Mouse (Mus musculus) lung, postnatal 0 days (tissue): ENCODE measurements at regions not wholly inside any gene's neighbourhood (a gene's known extent, or its start where the extent isn't known, plus 50 kb on each side); places are given as distances from the start of the nearest gene placed in this dataset.

Experiments
- ATAC-seq: fragments of 200-750 bp; cut with Nextera tagmentation; 2 replicates; pipeline ENCODE4 v1.8.0; 2017; ENCODE audit warnings: moderate library complexity
- DNase-seq: peaks from one replicate; pipeline ENCODE4 v3.0.0-alpha.2; 2016; ENCODE audit warnings: low spot score
- H3K27ac ChIP-seq: fragments of 300-500 bp; sonication (generic); 2 replicates; pipeline ENCODE4 v1.5.1; 2014; ENCODE audit warnings: antibody characterized with exemption, mild to moderate bottlenecking, low read length, mixed read lengths
- H3K27me3 ChIP-seq: fragments of 300-500 bp; sonication (generic); replicated peaks from 2 replicates; pipeline ENCODE4 v1.6.1; 2014; ENCODE audit warnings: low read length, mixed read lengths; ENCODE audit not compliant: insufficient read depth
- H3K36me3 ChIP-seq: fragments of 300-500 bp; sonication (generic); 2 replicates; pipeline ENCODE4 v1.6.1; 2014; ENCODE audit warnings: low read length, mixed read lengths; ENCODE audit not compliant: insufficient read depth
- H3K4me1 ChIP-seq: fragments of 300-500 bp; sonication (generic); 2 replicates; pipeline ENCODE4 v1.6.1; 2014; ENCODE audit warnings: antibody characterized with exemption, low read depth, low read length, mixed read lengths; ENCODE audit not compliant: insufficient read depth
- H3K4me2 ChIP-seq: fragments of 300-500 bp; sonication (generic); replicated peaks from 2 replicates; pipeline ENCODE4 v1.6.1; 2014; ENCODE audit warnings: low read depth, mild to moderate bottlenecking, low read length, moderate library complexity, mixed read lengths
- H3K4me3 ChIP-seq: fragments of 300-500 bp; sonication (generic); 2 replicates; pipeline ENCODE4 v1.5.1; 2014; ENCODE audit warnings: low read depth, low read length
- H3K9ac ChIP-seq: fragments of 300-500 bp; sonication (generic); replicated peaks from 2 replicates; pipeline ENCODE4 v1.6.1; 2014; ENCODE audit warnings: low read depth, mild to moderate bottlenecking
- H3K9me3 ChIP-seq: fragments of 300-500 bp; sonication (generic); 2 replicates; pipeline ENCODE4 v1.6.1; 2016; ENCODE audit warnings: low read length, mixed read lengths
- CTCF ChIP-seq: IDR thresholded peaks from 2 replicates; pipeline ENCODE4 v1.5.1; 2016; ENCODE audit warnings: antibody characterized with exemption, mild to moderate bottlenecking
- EP300 ChIP-seq: IDR thresholded peaks from 2 replicates; pipeline ENCODE4 v1.6.1; 2016; ENCODE audit warnings: antibody characterized with exemption, mild to moderate bottlenecking, control low read depth
- WGBS: fragments of 180-500 bp; shearing (Covaris S2); extraction: QIAGEN DNeasy Blood & Tissue Kit; methylation state at CpG from one replicate; pipeline ENCODE4 v1.1.7; 2014; 5-methylcytosine and 5-hydroxymethylcytosine counted together

DNA sequence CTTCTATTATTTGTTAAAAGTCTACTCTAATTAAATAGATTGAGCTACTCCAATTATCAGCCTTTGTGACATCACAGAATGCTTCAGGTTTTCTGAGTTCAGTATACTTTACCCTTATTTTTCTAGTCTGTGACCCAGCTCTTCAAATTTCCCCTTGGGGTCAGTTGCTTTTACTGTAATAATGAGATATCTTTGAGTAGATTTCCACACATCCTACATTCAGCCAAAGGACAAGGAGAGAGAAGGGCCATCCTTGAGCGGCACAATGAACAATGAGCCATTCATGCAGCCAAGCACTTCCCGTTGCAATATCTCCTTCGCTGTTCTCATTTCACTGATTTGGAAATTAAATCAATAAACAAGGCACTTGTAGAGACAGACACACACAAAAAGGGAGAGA lies 113.6 kb downstream of the Avpr1a start:
- DNase-seq: no peak
- no peak overlapping the region for H3K9ac ChIP-seq
- H3K36me3 ChIP-seq: no peaks in the 10 kb centered on the region
- H3K27ac ChIP-seq: no peak overlapping the region
- H3K4me2 ChIP-seq: no peak overlapping the region
- no peaks in the 10 kb centered on the region for H3K9me3 ChIP-seq
- TF ChIP-seq CTCF: no peak
- no peak for TF ChIP-seq EP300
- ATAC-seq: no peak
- H3K4me3 ChIP-seq: no peak overlapping the region
- WGBS: 31% methylated on average over 3 of the region's 3 CpGs
- H3K27me3 ChIP-seq: no peaks in the 10 kb centered on the region
- no peaks in the 10 kb centered on the region for H3K4me1 ChIP-seq

DNA sequence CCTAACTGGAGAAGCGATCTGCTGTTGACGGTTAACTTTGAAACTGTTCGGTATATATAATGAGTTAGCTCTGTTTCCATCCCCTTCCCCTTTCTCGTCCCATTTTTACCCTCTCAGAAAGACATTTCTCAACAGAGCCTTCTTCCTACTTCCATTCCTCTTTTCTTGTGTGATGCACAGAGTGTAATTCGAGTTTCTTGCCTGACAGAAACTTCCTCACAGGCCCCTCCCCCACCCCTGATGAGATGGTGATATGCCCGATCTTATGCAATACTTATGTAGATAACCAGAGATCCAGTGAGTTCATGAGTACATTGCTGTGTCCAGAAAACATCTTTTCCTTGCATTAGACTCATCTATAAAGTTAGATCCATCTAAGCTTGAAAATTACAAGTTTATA lies 114.2 kb downstream of the Avpr1a start:
- no peak for ATAC-seq
- H3K4me2 ChIP-seq: no peak overlapping the region
- WGBS: 60% methylated on average over 6 of the region's 6 CpGs
- H3K9me3 ChIP-seq: no peaks in the 10 kb centered on the region
- H3K9ac ChIP-seq: no peak overlapping the region
- no peak overlapping the region for H3K27ac ChIP-seq
- H3K4me1 ChIP-seq: no peaks in the 10 kb centered on the region
- no peak overlapping the region for H3K4me3 ChIP-seq
- no peaks in the 10 kb centered on the region for H3K27me3 ChIP-seq
- no peak for TF ChIP-seq CTCF
- TF ChIP-seq EP300: no peak
- H3K36me3 ChIP-seq: no peaks in the 10 kb centered on the region
- no peak for DNase-seq

DNA sequence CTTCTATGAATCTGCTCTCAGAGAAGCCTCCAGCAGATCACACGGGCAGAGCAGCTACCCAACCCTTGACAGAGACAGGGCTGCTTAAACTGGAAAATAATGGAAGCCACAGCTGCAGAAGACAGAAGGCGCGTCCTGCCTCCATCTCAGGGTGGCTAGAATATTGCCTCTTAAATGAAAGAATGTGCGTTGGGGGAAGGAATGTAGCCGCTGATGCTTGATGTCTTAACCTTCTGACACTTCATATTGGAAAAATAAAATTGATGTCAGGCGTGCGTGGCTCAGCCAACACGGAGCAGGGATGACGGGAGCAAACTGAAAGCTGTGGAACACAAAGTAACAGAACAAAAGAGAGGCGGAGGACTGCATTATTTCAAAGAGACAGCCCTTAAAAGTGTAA lies 114.6 kb upstream of the Ppm1h start:
- WGBS: 49% methylated on average over 10 of the region's 10 CpGs
- DNase-seq: no peak

GRCm38 (mm10) chr10:122564473-122564872 lies 114.1 kb upstream of the Ppm1h start:
- H3K27me3 ChIP-seq: no peaks in the 10 kb centered on the region
- 76% methylated on average over 10 of the region's 10 CpGs for WGBS
- H3K27ac ChIP-seq: no peak overlapping the region
- no peak overlapping the region for H3K4me3 ChIP-seq
- no peaks in the 10 kb centered on the region for H3K36me3 ChIP-seq
- TF ChIP-seq EP300 (no peak), CTCF (no peak)
- ATAC-seq: no peak
- DNase-seq: no peak
- no peak overlapping the region for H3K9ac ChIP-seq
- no peak overlapping the region for H3K4me2 ChIP-seq
- no peaks in the 10 kb centered on the region for H3K4me1 ChIP-seq
- no peaks in the 10 kb centered on the region for H3K9me3 ChIP-seq

More for the DNA sequence above, 114.6 kb upstream of the Ppm1h start:
- Histone ChIP-seq H3K27ac (no peak overlapping the region), H3K9ac (no peak overlapping the region), H3K4me3 (no peak overlapping the region), H3K4me1 (no peaks in the 10 kb centered on the region), H3K9me3 (no peaks in the 10 kb centered on the region), H3K4me2 (no peak overlapping the region), H3K36me3 (no peaks in the 10 kb centered on the region), H3K27me3 (no peaks in the 10 kb centered on the region)
- no peak for ATAC-seq
- no peak for TF ChIP-seq EP300
- no peak for TF ChIP-seq CTCF

- Histone ChIP-seq H3K4me1 (no peaks in the 10 kb centered on the region), H3K4me3 (no peak overlapping the region), H3K4me2 (no peak overlapping the region), H3K27ac (no peak overlapping the region), H3K36me3 (no peaks in the 10 kb centered on the region), H3K9me3 (no peaks in the 10 kb centered on the region), H3K27me3 (no peaks in the 10 kb centered on the region), H3K9ac (no peak overlapping the region)
- DNase-seq (no peak), ATAC-seq (no peak)
- no peak for TF ChIP-seq CTCF
- no peak for TF ChIP-seq EP300
- WGBS: 49% methylated on average over 4 of the region's 4 CpGs
Observed at GRCm38 (mm10) chr10:122566601-122567000, 112.0 kb upstream of the Ppm1h start.

- no peak for TF ChIP-seq CTCF
- TF ChIP-seq EP300: no peak
- Histone ChIP-seq H3K4me1 (no peaks in the 10 kb centered on the region), H3K9me3 (no peaks in the 10 kb centered on the region), H3K36me3 (no peaks in the 10 kb centered on the region), H3K4me3 (no peak overlapping the region), H3K27me3 (no peaks in the 10 kb centered on the region), H3K4me2 (no peak overlapping the region), H3K9ac (no peak overlapping the region), H3K27ac (no peak overlapping the region)
- no peak for ATAC-seq
- WGBS: 74% methylated on average over 13 of the region's 13 CpGs
- DNase-seq: no peak
Observed at GRCm38 (mm10) chr10:122569546-122570202, 108.9 kb upstream of the Ppm1h start.
